8 mouse cellular contexts compared by ENCODE assay signal in genomic region chr4:135945706-135946105, GRCm38 (mm10). TPM values are rescaled to one million over a fixed set of nuclear protein-coding genes. Genes with fewer than 3 reads are reported as not detected.
DNase-seq lines count a peak whose midpoint lies in the region; ATAC-seq and TF ChIP-seq lines count a peak whose summit lies in the region.

No protein-coding gene starts in this region.

- TF ChIP-seq CTCF in G1E (IDR thresholded peaks at IDR 0.05; ENCODE audit: low read depth, low read length): no peak

- WGBS in heart, embryonic 12.5 days: 77% methylated on average over 10 of the region's 10 CpGs
- WGBS in hindbrain, embryonic 13.5 days: 77% methylated on average over 10 of the region's 10 CpGs
- 74% methylated on average over 10 of the region's 10 CpGs for WGBS in midbrain, embryonic 10.5 days

- no peaks in the 10 kb centered on the region for H3K9me3 ChIP-seq in heart, embryonic 12.5 days (replicated peaks)
- H3K9me3 ChIP-seq in G1E (replicated peaks): peaks cover 2% of the 10 kb centered on the region; the same call in 1 of the 2 replicates
- no peaks in the 10 kb centered on the region for H3K9me3 ChIP-seq in hindbrain, embryonic 13.5 days
- H3K9me3 ChIP-seq in midbrain, embryonic 10.5 days (replicated peaks): no peaks in the 10 kb centered on the region

- H3K9ac ChIP-seq in heart, embryonic 12.5 days: peak overlapping the region; percentile 32; the same call in 1 of the 2 replicates
- H3K9ac ChIP-seq in hindbrain, embryonic 13.5 days: peak overlapping the region; percentile 85

- H3K4me2 ChIP-seq in heart, embryonic 12.5 days: peak overlapping the region; percentile 81
- H3K4me2 ChIP-seq in hindbrain, embryonic 13.5 days: peak overlapping the region; percentile 80

- no peak for DNase-seq in heart, adult 8-10 months (ENCODE audit: low spot score)
- no peak for DNase-seq in G1E (ENCODE audit: low spot score)
- DNase-seq in midbrain, embryonic 10.5 days (ENCODE audit: low spot score): no peak
- no peak for DNase-seq in right cerebral cortex, adult 2 months (ENCODE audit: low spot score in 2 of 2)
- no peak for DNase-seq in ovary, adult 18-20 months (ENCODE audit: low spot score)
- no peak for DNase-seq in ovary, postnatal 14 days (ENCODE audit: low spot score)

- no peaks in the 10 kb centered on the region for H3K27me3 ChIP-seq in heart, embryonic 12.5 days (replicated peaks)
- no peaks in the 10 kb centered on the region for H3K27me3 ChIP-seq in G1E (ENCODE audit: insufficient read depth, low read length)
- H3K27me3 ChIP-seq in hindbrain, embryonic 13.5 days: no peaks in the 10 kb centered on the region
- no peaks in the 10 kb centered on the region for H3K27me3 ChIP-seq in midbrain, embryonic 10.5 days (ENCODE audit: low read depth, poor library complexity, severe bottlenecking)

- peak overlapping the region; percentile 67 for H3K27ac ChIP-seq in heart, embryonic 12.5 days (ENCODE audit: poor library complexity, severe bottlenecking)
- peak overlapping the region; percentile 83 for H3K27ac ChIP-seq in hindbrain, embryonic 13.5 days
- H3K27ac ChIP-seq in midbrain, embryonic 10.5 days (replicated peaks): peak overlapping the region; percentile 80

- H3K4me1 ChIP-seq in heart, embryonic 12.5 days (replicated peaks): peaks cover 38% of the 10 kb centered on the region
- H3K4me1 ChIP-seq in G1E (ENCODE audit: insufficient read depth, low read depth, low read length): peaks cover 39% of the 10 kb centered on the region
- H3K4me1 ChIP-seq in hindbrain, embryonic 13.5 days (replicated peaks): peaks cover 34% of the 10 kb centered on the region
- peaks cover 20% of the 10 kb centered on the region for H3K4me1 ChIP-seq in midbrain, embryonic 10.5 days

- no peak for ATAC-seq in heart, embryonic 12.5 days (ENCODE audit: insufficient number of reproducible peaks, low FRiP score)
- no peak for ATAC-seq in G1E (ENCODE audit: extremely low read depth, insufficient number of reproducible peaks, low FRiP score, poor library complexity, severe bottlenecking)
- ATAC-seq in hindbrain, embryonic 13.5 days (ENCODE audit: low FRiP score): 0 out of 2 replicates have a peak, but pooled peaks have one; percentile 5

- peak overlapping the region; percentile 78 for H3K4me3 ChIP-seq in heart, embryonic 12.5 days
- H3K4me3 ChIP-seq in G1E (ENCODE audit: low read depth, low read length): peak overlapping the region; percentile 92; the same call in 1 of the 2 replicates
- peak overlapping the region; percentile 76 for H3K4me3 ChIP-seq in hindbrain, embryonic 13.5 days
- peak overlapping the region; percentile 92 for H3K4me3 ChIP-seq in midbrain, embryonic 10.5 days

- peaks cover 8% of the 10 kb centered on the region for H3K36me3 ChIP-seq in heart, embryonic 12.5 days
- peaks cover 47% of the 10 kb centered on the region for H3K36me3 ChIP-seq in G1E (replicated peaks)
- H3K36me3 ChIP-seq in hindbrain, embryonic 13.5 days: peaks cover 11% of the 10 kb centered on the region
- peaks cover 10% of the 10 kb centered on the region for H3K36me3 ChIP-seq in midbrain, embryonic 10.5 days

RNA-seq across cellular contexts. Expression of gene Hmgcl, which starts 0.5 kb away (rescaled TPM):
- 70.4 and 74.5 TPM in 2 replicates for polyA plus RNA-seq in heart, embryonic 12.5 days (2016; fragmentation: Nextera tagmentation; extraction: Ambion mirVana)
- total RNA-seq in heart, adult 8-10 months (2022): 10 to 100 TPM; 83.3 to 91.3 (median 85.0) TPM
- total RNA-seq in G1E (2014; fragmentation: Nextera tagmentation) (19.1 and 22.2 TPM in 2 replicates), G1E (2017) (38.0 and 39.1 TPM in 2 replicates)
- 22.6 and 33.3 TPM in 2 replicates for polyA plus RNA-seq in G1E (2012)
- polyA plus RNA-seq in hindbrain, embryonic 13.5 days (2015; fragmentation: Nextera tagmentation; extraction: Ambion mirVana): 52.9 and 56.5 TPM in 2 replicates
- polyA plus RNA-seq in midbrain, embryonic 10.5 days (2016; fragmentation: Nextera tagmentation; extraction: Ambion mirVana): 64.5 and 70.1 TPM in 2 replicates

RNA-seq across cellular contexts. Expression of gene Gale, which starts 17.8 kb away (rescaled TPM):
- 27.6 and 28.8 TPM in 2 replicates for polyA plus RNA-seq in heart, embryonic 12.5 days (2016; fragmentation: Nextera tagmentation; extraction: Ambion mirVana)
- 1 to 10 TPM; 1.2 to 3.2 (median 1.6) TPM for total RNA-seq in heart, adult 8-10 months (2022)
- total RNA-seq in G1E (2014; fragmentation: Nextera tagmentation) (4.3 and 5.0 TPM in 2 replicates), G1E (2017) (10.9 and 12.4 TPM in 2 replicates)
- polyA plus RNA-seq in G1E (2012): 19.8 and 23.3 TPM in 2 replicates
- polyA plus RNA-seq in hindbrain, embryonic 13.5 days (2015; fragmentation: Nextera tagmentation; extraction: Ambion mirVana): 39.5 and 41.2 TPM in 2 replicates
- polyA plus RNA-seq in midbrain, embryonic 10.5 days (2016; fragmentation: Nextera tagmentation; extraction: Ambion mirVana): 47.2 and 47.6 TPM in 2 replicates

RNA-seq across cellular contexts. Expression of gene Fuca1, which starts 25.2 kb away (rescaled TPM):
- 36.4 and 41.7 TPM in 2 replicates for polyA plus RNA-seq in heart, embryonic 12.5 days (2016; fragmentation: Nextera tagmentation; extraction: Ambion mirVana)
- total RNA-seq in heart, adult 8-10 months (2022): 10 to 100 TPM; 29.8 to 40.8 (median 34.6) TPM
- 32.8 and 66.2 TPM in 2 replicates for total RNA-seq in G1E (2014; fragmentation: Nextera tagmentation)
- 149 and 150 TPM in 2 replicates for total RNA-seq in G1E (2017)
- 13.9 and 16.9 TPM in 2 replicates for polyA plus RNA-seq in G1E (2012)
- polyA plus RNA-seq in hindbrain, embryonic 13.5 days (2015; fragmentation: Nextera tagmentation; extraction: Ambion mirVana): 55.8 and 60.9 TPM in 2 replicates
- polyA plus RNA-seq in midbrain, embryonic 10.5 days (2016; fragmentation: Nextera tagmentation; extraction: Ambion mirVana): 54.0 and 63.7 TPM in 2 replicates

RNA-seq across cellular contexts. Expression of gene Lypla2, which starts 26.7 kb away (rescaled TPM):
- polyA plus RNA-seq in heart, embryonic 12.5 days (2016; fragmentation: Nextera tagmentation; extraction: Ambion mirVana): 73.0 and 77.4 TPM in 2 replicates
- total RNA-seq in heart, adult 8-10 months (2022): 10 to 100 TPM; 32.5 to 38.4 (median 35.9) TPM
- total RNA-seq in G1E (2014; fragmentation: Nextera tagmentation) (53.9 and 65.8 TPM in 2 replicates), G1E (2017) (28.5 and 34.1 TPM in 2 replicates)
- polyA plus RNA-seq in G1E (2012): 243 and 284 TPM in 2 replicates
- 209 and 211 TPM in 2 replicates for polyA plus RNA-seq in hindbrain, embryonic 13.5 days (2015; fragmentation: Nextera tagmentation; extraction: Ambion mirVana)
- 214 and 220 TPM in 2 replicates for polyA plus RNA-seq in midbrain, embryonic 10.5 days (2016; fragmentation: Nextera tagmentation; extraction: Ambion mirVana)

RNA-seq across cellular contexts. Expression of gene Pithd1, which starts 41.4 kb away (rescaled TPM):
- 47.2 and 49.1 TPM in 2 replicates for polyA plus RNA-seq in heart, embryonic 12.5 days (2016; fragmentation: Nextera tagmentation; extraction: Ambion mirVana)
- total RNA-seq in heart, adult 8-10 months (2022): 10 to 100 TPM; 20.8 to 23.4 (median 21.6) TPM
- total RNA-seq in G1E (2014; fragmentation: Nextera tagmentation): 26.1 and 34.9 TPM in 2 replicates
- total RNA-seq in G1E (2017): 51.0 and 60.9 TPM in 2 replicates
- polyA plus RNA-seq in G1E (2012): 41.0 and 71.7 TPM in 2 replicates
- 54.3 and 58.3 TPM in 2 replicates for polyA plus RNA-seq in hindbrain, embryonic 13.5 days (2015; fragmentation: Nextera tagmentation; extraction: Ambion mirVana)
- 66.3 and 69.6 TPM in 2 replicates for polyA plus RNA-seq in midbrain, embryonic 10.5 days (2016; fragmentation: Nextera tagmentation; extraction: Ambion mirVana)
